Mouse (Mus musculus): ENCODE results near the gene Enpp5. TPM values are rescaled to one million over a fixed set of nuclear protein-coding genes. Genes with fewer than 3 reads are reported as not detected.

Gene Enpp5
- total RNA-seq (2021) = 100 to 1,000 TPM; 153 to 159 TPM
- long read RNA-seq, experiment 1, transcript Enpp5-201 (4 exons, 2,534 nt) = major isoform, 30 of 113 reads
- long read RNA-seq, experiment 1, transcript Enpp5-203 (4 exons, 2,490 nt) = minor isoform, 9 of 113 reads
- long read RNA-seq, experiment 1, partial matches to known transcripts = 66 of 113 reads
- long read RNA-seq, experiment 1, other reads (novel, unspliced or antisense) = 8 of 113 reads
- long read RNA-seq, experiment 2, transcript Enpp5-201 (4 exons, 2,534 nt) = major isoform, 24 of 108 reads
- long read RNA-seq, experiment 2, transcript Enpp5-203 (4 exons, 2,490 nt) = minor isoform, 7 of 108 reads
- long read RNA-seq, experiment 2, partial matches to known transcripts = 56 of 108 reads
- long read RNA-seq, experiment 2, other reads (novel, unspliced or antisense) = 21 of 108 reads

DNA sequence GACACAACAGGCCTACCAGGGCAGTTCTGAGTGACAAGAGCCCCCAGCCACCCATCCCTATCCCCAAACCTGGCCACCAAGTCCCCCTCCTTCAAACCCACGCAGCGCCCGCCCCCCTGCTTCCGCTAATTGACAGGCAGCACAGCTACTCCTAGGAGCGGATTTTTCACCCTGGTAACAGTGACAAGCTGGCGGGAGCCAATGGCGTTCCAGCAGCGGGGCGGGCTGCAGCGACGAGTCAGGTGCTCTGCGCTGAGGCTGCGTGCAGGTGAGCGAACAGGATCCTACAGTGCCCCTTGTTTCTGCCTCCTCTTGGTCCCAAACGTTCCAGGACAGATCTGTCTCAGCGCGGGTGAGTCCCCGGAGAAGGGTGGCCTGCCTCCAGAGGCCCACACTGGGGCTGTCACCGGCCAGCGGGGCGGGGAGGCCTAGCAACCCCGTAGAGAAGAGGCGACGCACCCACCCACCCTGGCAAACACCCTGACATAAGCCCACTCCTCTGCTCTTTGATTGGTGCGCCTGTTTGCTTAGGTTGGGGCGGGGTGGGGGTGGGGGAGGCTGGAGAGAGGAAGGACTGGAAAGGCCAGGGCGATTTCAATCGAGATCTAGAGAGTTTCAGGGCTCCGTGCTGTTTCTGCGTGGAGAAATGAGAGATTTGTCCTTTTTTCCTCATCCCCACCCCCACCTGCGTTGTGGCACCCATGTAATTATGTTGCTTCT lies at the start of gene Enpp5:
Gene Enpp5 (plus strand): TSS at position 183 of the 720 bp plus-strand sequence.
- H3K27ac ChIP-seq = peak within 1 kb of the TSS; percentile 97
- TF ChIP-seq CTCF (conservative IDR thresholded peaks at IDR 0.05) = no peak
- H3K4me3 ChIP-seq = peak within 1 kb of the TSS; percentile 97
- DNase-seq (ENCODE audit: low spot score in 2 of 2) = peak; percentile 89 to 93

DNA sequence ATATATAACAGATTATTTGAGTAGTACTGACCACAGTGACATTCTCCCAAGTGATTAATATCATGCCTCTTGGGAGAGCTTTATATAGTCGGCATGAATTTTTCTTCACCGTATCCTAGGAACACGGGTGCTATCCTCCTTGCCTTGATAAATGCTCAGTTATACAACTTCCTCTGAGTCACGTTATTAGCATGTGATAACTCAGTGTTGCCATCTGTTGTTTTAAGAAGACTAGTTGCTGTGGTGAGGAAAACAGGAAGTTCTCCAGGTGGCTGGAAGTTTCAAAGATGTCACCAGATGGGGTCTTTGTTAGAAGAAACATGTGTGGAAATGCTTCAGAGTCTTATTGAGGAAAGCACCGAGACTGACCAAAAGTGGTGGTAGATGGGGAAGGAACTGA lies 49.0 kb upstream of the Enpp5 start:
- Histone ChIP-seq H3K4me3 (no peak overlapping the region), H3K27ac (peak overlapping the region; percentile 79; the same call in 1 of the 2 replicates)
- TF ChIP-seq CTCF (conservative IDR thresholded peaks at IDR 0.05) = no peak
- no peak for DNase-seq (ENCODE audit: low spot score in 2 of 2)

DNA sequence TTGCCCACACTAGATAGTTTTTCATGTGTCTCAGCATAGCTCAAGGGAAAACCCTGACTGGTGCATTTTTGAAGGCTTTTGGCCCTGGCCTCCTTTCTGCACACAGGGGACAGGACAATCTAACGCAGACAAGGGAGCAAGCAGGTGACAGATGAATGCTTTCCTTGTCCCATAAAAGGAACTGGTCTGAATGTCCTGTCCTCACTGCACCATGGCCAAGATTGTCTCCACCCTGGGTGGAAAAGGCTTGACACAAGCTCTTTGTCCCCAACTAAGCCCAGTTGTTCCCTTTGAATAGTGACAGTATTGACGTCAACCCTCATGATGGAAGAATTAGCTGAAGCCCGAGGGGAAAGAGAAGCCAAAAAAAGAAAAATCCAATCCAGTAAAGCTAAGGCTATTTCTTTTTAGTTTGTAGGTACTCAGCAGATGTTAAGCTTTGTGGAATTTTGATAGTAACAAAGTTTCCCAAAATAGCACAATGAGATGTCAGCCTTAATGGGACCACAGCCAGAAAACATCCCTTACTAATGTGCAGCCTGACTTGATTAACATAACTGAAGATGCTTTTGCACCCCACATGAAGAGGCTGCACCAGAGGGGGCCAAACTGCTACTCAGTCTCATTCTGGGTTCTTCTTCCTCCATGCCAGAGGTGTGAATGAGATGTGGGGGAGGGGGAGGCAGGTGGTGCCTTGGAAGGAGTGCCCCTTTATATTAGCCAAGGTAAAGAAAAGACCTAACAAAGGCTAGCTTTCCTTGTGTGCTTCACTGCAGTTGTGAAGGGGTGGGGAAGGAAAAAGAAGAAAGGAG lies 47.6 kb upstream of the Enpp5 start:
- TF ChIP-seq CTCF (conservative IDR thresholded peaks at IDR 0.05) = no peak
- Histone ChIP-seq H3K4me3 (no peak overlapping the region), H3K27ac (peak overlapping the region; percentile 79)
- DNase-seq (ENCODE audit: low spot score in 2 of 2) = peak; percentile 27 to 30

DNA sequence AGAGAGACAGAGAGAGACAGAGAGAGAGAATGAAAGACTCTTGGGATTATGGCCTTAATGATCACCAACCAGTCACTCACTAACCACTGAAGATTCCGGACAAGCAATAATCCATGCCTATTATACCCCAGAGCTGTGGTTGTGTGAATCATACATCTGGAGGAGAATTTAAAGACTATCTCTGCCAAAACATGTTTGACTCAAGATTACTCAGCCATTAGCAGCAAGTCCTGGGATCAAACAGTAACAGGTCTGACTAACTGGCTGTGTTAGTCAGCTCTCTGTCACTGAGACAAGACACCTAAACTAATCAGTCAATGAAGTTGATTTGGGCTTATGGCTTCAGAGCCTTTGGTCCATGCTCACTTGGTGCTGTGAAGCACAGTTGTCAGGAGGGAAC lies 43.6 kb upstream of the Enpp5 start:
- no peak overlapping the region for H3K27ac ChIP-seq
- DNase-seq (ENCODE audit: low spot score in 2 of 2) = no peak
- TF ChIP-seq CTCF (conservative IDR thresholded peaks at IDR 0.05) = no peak

DNA sequence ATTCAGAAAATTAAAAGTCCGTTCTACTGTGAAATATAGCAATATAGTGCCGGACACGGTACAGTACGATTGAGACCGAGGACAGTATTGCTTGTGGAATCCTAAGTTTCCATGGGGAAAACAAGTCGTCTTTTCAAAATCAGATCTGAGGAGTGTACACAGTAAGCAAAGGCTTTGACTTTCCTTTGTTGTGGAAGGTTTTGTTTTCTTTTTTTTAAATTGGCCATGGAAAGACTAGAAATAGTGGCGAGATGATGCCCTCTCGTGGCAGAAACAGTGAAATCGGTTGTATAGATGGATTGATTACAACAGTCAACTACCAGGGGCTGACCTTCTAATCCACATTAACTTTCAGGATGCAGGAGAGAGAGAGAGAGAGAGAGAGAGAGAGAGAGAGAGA lies 40.0 kb upstream of the Enpp5 start:
- H3K4me3 ChIP-seq = no peak overlapping the region
- TF ChIP-seq CTCF (conservative IDR thresholded peaks at IDR 0.05) = peak; percentile 78
- H3K27ac ChIP-seq = no peak overlapping the region
- DNase-seq (ENCODE audit: low spot score in 2 of 2) = peak; percentile 43 to 66

More for the DNA sequence above, 43.6 kb upstream of the Enpp5 start:
- no peak overlapping the region for H3K4me3 ChIP-seq

DNA sequence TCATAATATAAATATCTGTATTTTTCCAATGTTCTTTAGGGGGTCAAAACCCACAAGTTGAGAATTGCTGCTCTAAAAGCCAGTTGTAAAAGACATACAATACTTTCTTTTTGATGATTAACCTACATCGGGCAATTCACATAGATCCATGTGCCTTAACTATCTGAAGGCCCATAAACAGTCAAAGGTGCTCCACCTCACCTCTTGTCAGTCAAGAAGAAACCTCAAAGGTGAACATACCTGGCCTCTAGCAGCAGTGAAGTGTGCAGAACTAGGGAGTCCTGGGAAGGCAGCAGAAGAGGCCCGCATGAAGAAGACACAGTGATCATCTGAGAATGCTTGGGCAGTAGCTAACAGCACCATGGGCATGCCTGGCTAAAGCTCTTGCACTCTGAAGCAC lies 38.2 kb upstream of the Enpp5 start:
- TF ChIP-seq CTCF (conservative IDR thresholded peaks at IDR 0.05) = no peak
- DNase-seq (ENCODE audit: low spot score in 2 of 2) = no peak
- Histone ChIP-seq H3K4me3 (no peak overlapping the region), H3K27ac (no peak overlapping the region)

DNA sequence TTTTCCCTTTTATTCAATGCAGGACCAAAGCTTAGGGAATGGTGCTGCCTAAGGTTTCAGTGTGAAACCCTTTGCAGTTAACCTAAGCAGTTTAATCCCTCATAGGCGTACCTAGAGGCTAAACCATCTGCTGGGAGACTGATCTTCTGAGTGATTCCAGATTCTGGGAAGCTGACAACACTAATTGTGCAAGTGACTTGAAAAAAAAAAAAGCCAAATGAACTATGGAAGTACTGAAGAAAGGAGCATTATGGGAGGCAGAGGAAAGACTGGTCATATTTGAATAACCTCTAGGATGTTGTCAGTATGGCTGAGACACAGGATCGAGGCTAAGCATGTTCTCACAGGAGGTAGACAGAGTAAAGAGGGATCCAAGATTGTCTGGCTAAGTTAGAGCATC lies 36.3 kb upstream of the Enpp5 start:
- DNase-seq (ENCODE audit: low spot score in 2 of 2) = no peak
- H3K4me3 ChIP-seq = no peak overlapping the region
- H3K27ac ChIP-seq = no peak overlapping the region
- no peak for TF ChIP-seq CTCF (conservative IDR thresholded peaks at IDR 0.05)

DNA sequence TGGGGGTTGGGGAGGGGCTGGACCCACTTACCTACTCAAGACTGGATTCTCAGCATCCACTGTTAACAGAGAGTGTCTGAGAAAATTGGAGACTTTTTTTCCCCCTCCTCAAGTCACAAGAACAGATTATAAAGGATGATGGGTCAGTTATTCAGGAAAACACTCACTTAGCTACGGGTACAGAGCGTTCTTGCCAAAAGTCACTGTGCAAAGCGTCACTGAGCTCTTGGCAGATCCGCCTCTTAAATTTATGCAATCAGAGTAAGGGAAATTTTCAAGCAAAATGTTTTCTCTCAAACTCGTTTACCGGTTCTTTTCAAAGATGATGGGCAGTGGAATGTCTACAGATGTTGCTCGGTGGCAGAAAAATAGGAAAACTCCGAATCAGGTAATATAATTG lies 35.8 kb upstream of the Enpp5 start:
- TF ChIP-seq CTCF (conservative IDR thresholded peaks at IDR 0.05) = no peak
- Histone ChIP-seq H3K4me3 (no peak overlapping the region), H3K27ac (no peak overlapping the region)
- DNase-seq (ENCODE audit: low spot score in 2 of 2) = no peak

DNA sequence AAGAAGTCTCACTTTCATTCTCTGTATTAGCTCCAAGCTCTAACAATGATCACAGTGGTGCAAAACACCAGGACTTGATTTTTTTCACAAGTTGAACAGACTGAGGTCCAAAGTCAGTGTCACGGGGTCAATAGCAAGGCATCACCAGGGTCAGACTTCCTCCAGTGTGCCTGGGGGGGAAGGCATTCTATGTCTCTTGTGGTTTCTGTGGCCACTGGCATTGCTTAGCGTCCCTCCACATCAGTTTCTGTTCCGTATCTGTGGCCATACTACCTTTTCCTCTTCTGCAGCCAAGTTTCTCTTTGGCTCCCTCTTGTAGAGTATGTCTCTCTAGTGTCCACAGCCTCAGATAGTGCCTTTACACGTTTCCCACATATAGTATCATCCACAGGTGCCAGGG lies 25.2 kb upstream of the Enpp5 start:
- Histone ChIP-seq H3K27ac (no peak overlapping the region), H3K4me3 (no peak overlapping the region)
- no peak for DNase-seq (ENCODE audit: low spot score in 2 of 2)
- TF ChIP-seq CTCF (conservative IDR thresholded peaks at IDR 0.05) = no peak

DNA sequence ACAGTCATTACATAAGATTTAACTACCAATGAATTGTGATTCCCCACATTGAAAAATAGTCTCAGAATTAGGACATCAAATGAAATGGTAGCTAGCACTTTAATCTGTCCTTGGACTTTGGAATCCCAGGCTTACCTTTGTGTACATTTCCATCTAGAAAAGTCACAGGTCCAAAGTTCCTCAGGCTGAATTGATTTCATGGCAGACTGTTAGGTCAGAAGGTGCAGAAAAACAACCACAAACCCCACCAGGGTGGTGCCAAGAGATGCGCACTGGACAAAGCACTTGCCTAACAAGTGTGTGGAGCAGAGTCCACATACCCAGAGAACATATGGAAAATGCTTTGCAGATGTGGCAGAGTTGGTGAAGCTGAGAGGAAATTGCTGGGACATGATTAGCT lies 21.5 kb upstream of the Enpp5 start:
- no peak overlapping the region for H3K27ac ChIP-seq
- no peak for DNase-seq (ENCODE audit: low spot score in 2 of 2)
- TF ChIP-seq CTCF (conservative IDR thresholded peaks at IDR 0.05) = no peak
- H3K4me3 ChIP-seq = no peak overlapping the region

DNA sequence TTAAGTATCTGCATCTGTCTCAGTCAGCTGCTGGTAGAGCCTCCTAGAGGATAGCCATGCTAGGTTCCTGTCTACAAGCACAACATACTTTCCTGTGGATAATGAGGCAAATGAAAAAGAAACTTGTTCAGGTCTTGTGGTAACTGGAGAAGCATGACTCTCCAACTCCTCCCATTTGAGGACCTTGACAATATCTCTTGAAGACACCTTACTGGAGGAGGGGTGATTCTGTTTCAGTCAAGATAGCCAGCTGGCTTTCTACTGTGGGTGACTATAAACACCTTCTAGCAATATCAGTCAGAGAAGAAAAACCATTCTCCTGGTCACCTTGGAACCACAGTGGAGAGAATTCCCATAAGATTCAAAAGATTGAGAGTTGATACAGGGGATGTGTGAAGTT lies 20.5 kb upstream of the Enpp5 start:
- H3K27ac ChIP-seq = no peak overlapping the region
- H3K4me3 ChIP-seq = no peak overlapping the region
- no peak for DNase-seq (ENCODE audit: low spot score in 2 of 2)
- TF ChIP-seq CTCF (conservative IDR thresholded peaks at IDR 0.05) = no peak

DNA sequence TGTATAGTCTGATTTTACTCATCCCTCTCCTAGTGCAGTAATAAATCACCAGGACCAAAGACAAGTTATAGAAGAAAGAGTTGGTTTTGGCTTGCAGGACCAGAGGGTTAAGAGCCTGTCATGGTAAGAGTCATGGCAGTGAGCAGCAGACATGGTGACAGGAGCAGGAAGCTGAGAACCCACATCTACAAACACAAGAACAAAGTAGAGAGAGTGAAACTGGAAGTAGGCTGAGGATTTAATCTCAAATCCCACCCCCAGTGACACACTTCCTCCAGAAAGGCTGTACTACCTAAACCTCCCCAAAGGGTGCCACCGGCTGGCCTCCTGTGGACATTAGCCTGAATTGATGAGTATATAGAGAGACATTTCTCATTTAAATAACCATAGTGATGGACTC lies 17.8 kb upstream of the Enpp5 start:
- H3K4me3 ChIP-seq = no peak overlapping the region
- no peak for TF ChIP-seq CTCF (conservative IDR thresholded peaks at IDR 0.05)
- no peak for DNase-seq (ENCODE audit: low spot score in 2 of 2)

More for the DNA sequence above, 17.8 kb upstream of the Enpp5 start:
- no peak overlapping the region for H3K27ac ChIP-seq

Measured in layer of hippocampus, adult 2 months (tissue).